Mouse (Mus musculus) thymus, adult 2 months (tissue): Measurements from ENCODE around the gene Mycbp. TPM values are rescaled to one million over a fixed set of nuclear protein-coding genes. Genes with fewer than 3 reads are reported as not detected.
A peak's percentile ranks its signal among the peaks of the same experiment; 100 is the strongest.
"Not testable (repeated sequence)": the region's sequence is repeated elsewhere in the genome, so short reads cannot be mapped to it uniquely, and the experiment has no call there.

Experiments
- DNase-seq: peaks from one replicate; pipeline ENCODE4 v3.0.0; 2021
- H3K27ac ChIP-seq: fragments of 200-500 bp; 2 replicates; pipeline ENCODE4 v1.5.1; 2012; ENCODE audit warnings: low read length, control low read depth; ENCODE audit not compliant: control insufficient read depth, insufficient read depth
- H3K27me3 ChIP-seq: fragments of 200-500 bp; 2 replicates; pipeline ENCODE4 v1.6.1; 2012; ENCODE audit warnings: mild to moderate bottlenecking, low read length, moderate library complexity, mixed read lengths; ENCODE audit not compliant: control insufficient read depth, insufficient read depth
- H3K36me3 ChIP-seq: fragments of 200-500 bp; 2 replicates; pipeline ENCODE4 v1.6.1; 2012; ENCODE audit warnings: mild to moderate bottlenecking, low read length, moderate library complexity; ENCODE audit not compliant: control insufficient read depth, insufficient read depth
- H3K4me1 ChIP-seq: fragments of 200-500 bp; replicated peaks from 2 replicates; pipeline ENCODE4 v1.6.1; 2012; ENCODE audit warnings: low read length; ENCODE audit not compliant: control insufficient read depth, insufficient read depth
- H3K4me3 ChIP-seq: fragments of 200-500 bp; 2 replicates; pipeline ENCODE4 v1.5.1; 2012; ENCODE audit warnings: mild to moderate bottlenecking, low read length, control low read depth, moderate library complexity; ENCODE audit not compliant: control insufficient read depth, insufficient read depth
- CTCF ChIP-seq: fragments of 200-500 bp; IDR thresholded peaks from 2 replicates; pipeline ENCODE4 v1.5.1; 2012; ENCODE audit warnings: mild to moderate bottlenecking, control low read depth, low read length, moderate library complexity, borderline replicate concordance; ENCODE audit not compliant: control insufficient read depth, poor library complexity, insufficient read depth; ENCODE audit errors: extremely low read depth
- POLR2A ChIP-seq: fragments of 200-500 bp; IDR thresholded peaks from 2 replicates; pipeline ENCODE4 v1.6.1; 2012; ENCODE audit warnings: mild to moderate bottlenecking, low read length, control low read depth, moderate library complexity; ENCODE audit not compliant: control insufficient read depth, poor library complexity, insufficient read depth; ENCODE audit errors: extremely low read depth
- WGBS: fragments of 180-500 bp; shearing (Covaris S2); methylation state at CpG from one replicate; pipeline ENCODE4 v1.1.7; 2018; 5-methylcytosine and 5-hydroxymethylcytosine counted together
- polyA plus RNA-seq: library from polyadenylated mRNA; depleted of rRNA; stranded (reverse); fragments of >200 nt; gene quantifications from 2 replicates; pipeline ENCODE4 v1.2.3, GENCODE M21; 2012

The Mycbp gene
- polyA plus RNA-seq, 1 experiment: 21.0 TPM

- Histone ChIP-seq H3K4me3 (no peak overlapping the region), H3K36me3 (peaks cover 45% of the 10 kb centered on the region), H3K27me3 (no peaks in the 10 kb centered on the region), H3K4me1 (0 out of 2 replicates have a peak, but pooled peaks cover 3% of the 10 kb centered on the region), H3K27ac (no peak overlapping the region)
- TF ChIP-seq CTCF: no peak
- TF ChIP-seq POLR2A: no peak
- no peak for DNase-seq
- WGBS: 96% methylated on average over 7 of the region's 7 CpGs
Observed at GRCm38 (mm10) chr4:123936059-123936458, 31.4 kb downstream of the Mycbp start.

GRCm38 (mm10) chr4:123939838-123940237, 35.2 kb downstream of the Mycbp start:
- H3K4me1 ChIP-seq: peaks cover 6% of the 10 kb centered on the region; the same call in 1 of the 2 replicates
- 3% methylated on average over 4 of the region's 4 CpGs for WGBS
- H3K27ac ChIP-seq: no peak overlapping the region
- no peak overlapping the region for H3K4me3 ChIP-seq
- H3K27me3 ChIP-seq: no peaks in the 10 kb centered on the region
- TF ChIP-seq POLR2A (no peak), CTCF (no peak)
- peak; percentile 70 for DNase-seq
- peaks cover 23% of the 10 kb centered on the region for H3K36me3 ChIP-seq

- DNase-seq: peak; percentile 30
- H3K27me3 ChIP-seq, H3K4me1 ChIP-seq, H3K4me3 ChIP-seq, H3K27ac ChIP-seq: not testable (repeated sequence)
- 5% methylated on average over 7 of the region's 7 CpGs for WGBS
- peaks cover 13% of the 10 kb centered on the region for H3K36me3 ChIP-seq
Observed at GRCm38 (mm10) chr4:123940878-123941277, 36.2 kb downstream of the Mycbp start.

- Histone ChIP-seq H3K4me1 (no peaks in the 10 kb centered on the region), H3K27ac (no peak overlapping the region), H3K27me3 (no peaks in the 10 kb centered on the region), H3K4me3 (no peak overlapping the region), H3K36me3 (no peaks in the 10 kb centered on the region)
- 98% methylated on average over 4 of the region's 4 CpGs for WGBS
- TF ChIP-seq POLR2A: no peak
- TF ChIP-seq CTCF: no peak
- no peak for DNase-seq
Observed at GRCm38 (mm10) chr4:123946701-123947100, 42.1 kb downstream of the Mycbp start.

GRCm38 (mm10) chr4:123947149-123947548, 42.5 kb downstream of the Mycbp start:
- no peak overlapping the region for H3K27ac ChIP-seq
- no peaks in the 10 kb centered on the region for H3K36me3 ChIP-seq
- no peaks in the 10 kb centered on the region for H3K27me3 ChIP-seq
- 92% methylated on average over 5 of the region's 5 CpGs for WGBS
- no peak for DNase-seq
- TF ChIP-seq POLR2A (no peak), CTCF (no peak)
- no peaks in the 10 kb centered on the region; the same call in 1 of the 2 replicates for H3K4me1 ChIP-seq
- no peak overlapping the region for H3K4me3 ChIP-seq

- no peaks in the 10 kb centered on the region for H3K36me3 ChIP-seq
- no peak overlapping the region for H3K27ac ChIP-seq
- no peak for DNase-seq
- H3K4me1 ChIP-seq: no peaks in the 10 kb centered on the region; the same call in 1 of the 2 replicates
- H3K27me3 ChIP-seq: no peaks in the 10 kb centered on the region
- H3K4me3 ChIP-seq: no peak overlapping the region
- no peak for TF ChIP-seq POLR2A
- WGBS: 97% methylated on average over 6 of the region's 6 CpGs
Observed at GRCm38 (mm10) chr4:123948901-123949300, 44.3 kb downstream of the Mycbp start.

GRCm38 (mm10) chr4:123949649-123950048, 45.0 kb downstream of the Mycbp start:
- H3K4me3 ChIP-seq: no peak overlapping the region
- H3K4me1 ChIP-seq: no peaks in the 10 kb centered on the region; the same call in 1 of the 2 replicates
- no peaks in the 10 kb centered on the region for H3K36me3 ChIP-seq
- TF ChIP-seq POLR2A (no peak), CTCF (no peak)
- no peak overlapping the region for H3K27ac ChIP-seq
- H3K27me3 ChIP-seq: no peaks in the 10 kb centered on the region
- WGBS: 93% methylated on average over 10 of the region's 10 CpGs
- DNase-seq: no peak
